Mouse (Mus musculus) embryonic fibroblast, embryonic 13.5 days (primary cell): ENCODE results near the gene Snx14.

ENCODE experiments used
- CTCF ChIP-seq: IDR thresholded peaks from 2 replicates; pipeline ENCODE4 v1.5.1; 2011; ENCODE audit warnings: mild to moderate bottlenecking, control low read depth, low read length, moderate library complexity, borderline replicate concordance; ENCODE audit not compliant: insufficient read depth
- POLR2A ChIP-seq: IDR thresholded peaks from 2 replicates; pipeline ENCODE4 v1.6.1; 2011; ENCODE audit warnings: low read depth, mild to moderate bottlenecking, control low read depth, low read length, moderate library complexity

- TF ChIP-seq POLR2A: no peak
- TF ChIP-seq CTCF: no peak
These were observed 110.1 kb downstream of the Snx14 start for GRCm38 (mm10) chr9:88328666-88329065.
